Mouse (Mus musculus) kidney, postnatal 0 days (tissue): ENCODE results near the gene 1810010D01Rik. TPM values are rescaled to one million over a fixed set of nuclear protein-coding genes. Genes with fewer than 3 reads are reported as not detected.

Experiments used
- ATAC-seq: fragments of 200-750 bp; cut with Nextera tagmentation; replicated peaks from 2 replicates; pipeline ENCODE4 v1.8.0; 2017; ENCODE audit warnings: low read depth, moderate number of reproducible peaks, moderate TSS enrichment, moderate library complexity; ENCODE audit not compliant: low FRiP score
- DNase-seq: peaks from one replicate; pipeline ENCODE4 v3.0.0-alpha.2; 2016; ENCODE audit warnings: low spot score
- H3K27ac ChIP-seq: fragments of 300-500 bp; sonication (generic); 2 replicates; pipeline ENCODE4 v1.5.1; 2014; ENCODE audit warnings: mild to moderate bottlenecking
- H3K27me3 ChIP-seq: fragments of 300-500 bp; sonication (generic); 2 replicates; pipeline ENCODE4 v1.6.1; 2014; ENCODE audit warnings: low read length, mixed read lengths; ENCODE audit not compliant: insufficient read depth
- H3K36me3 ChIP-seq: fragments of 300-500 bp; sonication (generic); 2 replicates; pipeline ENCODE4 v1.6.1; 2014; ENCODE audit warnings: low read length, mixed read lengths; ENCODE audit not compliant: insufficient read depth
- H3K4me1 ChIP-seq: fragments of 300-500 bp; sonication (generic); replicated peaks from 2 replicates; pipeline ENCODE4 v1.6.1; 2014; ENCODE audit warnings: antibody characterized with exemption, low read length, mixed read lengths; ENCODE audit not compliant: insufficient read depth
- H3K4me2 ChIP-seq: fragments of 300-500 bp; sonication (generic); 2 replicates; pipeline ENCODE4 v1.6.1; 2014; ENCODE audit warnings: mild to moderate bottlenecking, low read length, moderate library complexity, mixed read lengths
- H3K4me3 ChIP-seq: fragments of 300-500 bp; sonication (generic); replicated peaks from 2 replicates; pipeline ENCODE4 v1.5.1; 2014; ENCODE audit warnings: low read depth, low read length
- H3K9ac ChIP-seq: fragments of 300-500 bp; sonication (generic); 2 replicates; pipeline ENCODE4 v1.6.1; 2014; ENCODE audit warnings: low read depth, low read length
- H3K9me3 ChIP-seq: fragments of 300-500 bp; sonication (generic); replicated peaks from 2 replicates; pipeline ENCODE4 v1.6.1; 2016; ENCODE audit warnings: low read length, inconsistent platforms, mixed read lengths
- CTCF ChIP-seq: IDR thresholded peaks from 2 replicates; pipeline ENCODE4 v1.5.1; 2016; ENCODE audit warnings: antibody characterized with exemption, low read depth, mild to moderate bottlenecking, moderate library complexity
- WGBS: fragments of 180-500 bp; shearing (Covaris S2); extraction: QIAGEN DNeasy Blood & Tissue Kit; methylation state at CpG from one replicate; pipeline ENCODE4 v1.1.7; 2014; 5-methylcytosine and 5-hydroxymethylcytosine counted together
- polyA plus RNA-seq: library from polyadenylated mRNA; unstranded; fragments of >200 nt; fragmentation: Nextera tagmentation; extraction: Ambion mirVana; gene quantifications from 2 replicates; pipeline ENCODE4 v1.2.1, GENCODE M21; 2015

The 1810010D01Rik gene
- polyA plus RNA-seq, 1 experiment from 2014 or later, result not detected

GRCm38 (mm10) chr7:145173116-145173515, 34.8 kb downstream of the 1810010D01Rik start:
- WGBS, result 23% methylated on average over 12 of the region's 12 CpGs
- Histone ChIP-seq H3K9me3 (no peaks in the 10 kb centered on the region), H3K4me1 (0 out of 2 replicates have a peak, but pooled peaks cover 3% of the 10 kb centered on the region), H3K36me3 (no peaks in the 10 kb centered on the region), H3K4me2 (0 out of 2 replicates have a peak overlapping the region, but pooled peaks have one; percentile 16), H3K9ac (no peak overlapping the region), H3K27me3 (no peaks in the 10 kb centered on the region), H3K4me3 (no peak overlapping the region), H3K27ac (no peak overlapping the region)
- TF ChIP-seq CTCF, result no peak
- DNase-seq, result peak; percentile 50
- ATAC-seq, result no peak; the same call in 1 of the 2 replicates

- no peak for TF ChIP-seq CTCF
- Histone ChIP-seq H3K36me3 (no peaks in the 10 kb centered on the region), H3K27ac (no peak overlapping the region), H3K4me1 (no peaks in the 10 kb centered on the region), H3K4me3 (no peak overlapping the region), H3K27me3 (no peaks in the 10 kb centered on the region), H3K9ac (no peak overlapping the region), H3K9me3 (no peaks in the 10 kb centered on the region), H3K4me2 (no peak overlapping the region)
- DNase-seq, result no peak
- no peak for ATAC-seq
- 87% methylated on average over 3 of the region's 3 CpGs for WGBS
These were observed 38.2 kb downstream of the 1810010D01Rik start for GRCm38 (mm10) chr7:145169703-145170102.

GRCm38 (mm10) chr7:145159283-145160240, 48.4 kb downstream of the 1810010D01Rik start:
- Histone ChIP-seq H3K27ac (peak overlapping the region; percentile 78), H3K36me3 (no peaks in the 10 kb centered on the region), H3K4me2 (no peak overlapping the region), H3K4me1 (peaks cover 17% of the 10 kb centered on the region; the same call in 1 of the 2 replicates), H3K9me3 (no peaks in the 10 kb centered on the region), H3K4me3 (no peak overlapping the region), H3K27me3 (no peaks in the 10 kb centered on the region), H3K9ac (no peak overlapping the region)
- no peak for TF ChIP-seq CTCF
- DNase-seq (peak; percentile 90), ATAC-seq (peak; percentile 77)
- 30% methylated on average over 13 of the region's 13 CpGs for WGBS

Other genes with a start within 250 kb of the 1810010D01Rik start
- gene Tpcn2, start 75.9 kb upstream of the 1810010D01Rik start, polyA plus RNA-seq, result 7.7 and 8.7 TPM in 2 replicates
- 3.5 and 3.8 TPM in 2 replicates for gene Mrgprf, start 92.7 kb upstream of the 1810010D01Rik start, polyA plus RNA-seq
- not detected in 2 replicates for gene Mrgprd, start 106.7 kb upstream of the 1810010D01Rik start, polyA plus RNA-seq